Mouse (Mus musculus): Measurements from ENCODE around the gene Ticam1.

- peak; percentile 97; the same call in 1 of the 2 replicates for TF ChIP-seq POLR2A (IDR thresholded peaks at IDR 0.05; ENCODE audit: borderline replicate concordance, insufficient read depth, low read length)
- TF ChIP-seq CTCF (IDR thresholded peaks at IDR 0.05; ENCODE audit: borderline replicate concordance, insufficient read depth, low read depth, low read length) = no peak
Observed at GRCm38 (mm10) chr17:56269153-56269630, 7.4 kb downstream of the Ticam1 start.

All from cerebellum, adult 2 months (tissue).